Mouse (Mus musculus) E14TG2a.4 (cell line): ENCODE data around the gene Lims1.

Experiments used
- CTCF ChIP-seq: conservative IDR thresholded peaks from 2 replicates; pipeline ENCODE4 v1.5.1; 2014; ENCODE audit warnings: low read length
- NANOG ChIP-seq: IDR thresholded peaks from 2 replicates; pipeline ENCODE4 v1.6.1; 2014; ENCODE audit warnings: borderline replicate concordance, low read length, mixed read lengths
- POU5F1 ChIP-seq: IDR thresholded peaks from 2 replicates; pipeline ENCODE4 v1.6.1; 2014; ENCODE audit warnings: low read length, borderline replicate concordance

- TF ChIP-seq CTCF, result no peak
- no peak for TF ChIP-seq POU5F1
- TF ChIP-seq NANOG, result no peak
Measured at GRCm38 (mm10) chr10:58322361-58323027, 772 bp upstream of the Lims1 start.
